Mouse (Mus musculus) frontal cortex, postnatal 36 days (tissue): ENCODE data around the gene Fam131a.

Experiments used
- DNase-seq, 2 experiments: peaks; one replicate each; pipeline ENCODE4 v3.0.0; 2022; ENCODE audit warnings: low spot score in 2 of 2

Gene Fam131a

GRCm38 (mm10) chr16:20715976-20716840 lies 23.2 kb downstream of the Fam131a start:
- peak; percentile 79 to 83 for DNase-seq

DNA sequence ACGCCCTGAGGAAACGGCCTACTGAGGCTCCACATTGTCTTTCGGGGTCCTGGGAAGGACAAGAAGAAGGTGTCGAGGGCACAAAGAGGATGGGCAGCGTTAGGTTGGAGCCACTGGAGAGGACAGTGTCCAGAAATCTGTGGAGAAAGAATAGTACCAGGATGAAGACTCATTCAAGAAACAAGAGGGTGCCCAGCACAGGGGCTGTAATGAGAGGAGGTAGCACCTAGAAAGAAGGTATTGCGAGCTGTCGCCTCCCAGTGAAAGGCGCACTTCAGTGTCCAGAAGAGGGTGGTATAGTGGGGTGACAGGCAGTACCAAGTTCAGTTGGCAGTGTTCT lies 23.8 kb downstream of the Fam131a start:
- DNase-seq, result no peak

DNA sequence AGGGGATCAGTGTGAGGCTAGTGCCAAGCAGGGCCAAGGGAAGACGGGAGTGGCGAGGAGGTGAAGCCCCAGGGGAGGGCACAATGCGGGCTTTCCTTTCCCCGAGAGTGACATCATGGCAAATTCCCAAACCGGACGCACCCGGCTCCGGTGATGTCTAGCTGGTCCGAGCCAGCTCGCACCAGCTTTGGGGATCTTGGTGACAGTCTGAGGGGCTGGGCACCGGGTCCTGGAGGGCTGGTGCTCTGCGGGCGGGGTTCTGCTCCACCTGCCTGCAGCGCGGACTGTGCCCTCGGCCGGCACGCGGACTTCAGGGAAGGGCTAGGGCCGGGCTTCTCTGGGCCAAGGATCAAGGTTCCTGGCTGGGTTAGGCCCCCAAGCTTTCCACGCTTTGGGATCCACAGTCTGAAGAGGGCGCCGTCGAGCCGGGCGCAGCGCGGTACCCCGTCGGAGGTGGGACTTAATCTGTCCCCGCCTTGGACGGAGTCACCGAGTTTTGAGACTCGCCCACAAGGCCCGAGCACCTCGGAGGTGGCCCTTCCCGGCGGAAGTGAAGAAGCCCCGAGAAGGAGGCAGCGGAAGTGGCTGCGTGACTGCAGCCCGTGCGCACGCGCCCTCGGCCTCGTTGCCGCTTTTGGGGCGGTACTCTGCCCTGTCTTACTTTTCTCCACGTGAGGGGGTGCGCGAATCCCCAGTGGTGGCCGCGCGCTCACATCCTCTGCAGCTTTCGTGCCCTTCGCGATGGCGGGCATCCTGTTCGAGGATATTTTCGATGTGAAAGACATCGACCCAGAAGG lies 24.3 kb downstream of the Fam131a start, which contains the start of the genes Polr2h and Clcn2:
Gene Polr2h (plus strand): TSS at position 485 of the 797 bp plus-strand sequence.
Gene Clcn2 (minus strand): TSS at position 566 of the 797 bp plus-strand sequence.
- DNase-seq, result peak; percentile 97 to 98

GRCm38 (mm10) chr16:20717978-20718670 lies 25.1 kb downstream of the Fam131a start:
- no peak for DNase-seq

GRCm38 (mm10) chr16:20721808-20722207 lies 28.8 kb downstream of the Fam131a start:
- DNase-seq, result no peak

GRCm38 (mm10) chr16:20722736-20723135 lies 29.7 kb downstream of the Fam131a start:
- DNase-seq, result no peak

- no peak for DNase-seq
Measured at GRCm38 (mm10) chr16:20723247-20723646, 30.2 kb downstream of the Fam131a start.

DNA sequence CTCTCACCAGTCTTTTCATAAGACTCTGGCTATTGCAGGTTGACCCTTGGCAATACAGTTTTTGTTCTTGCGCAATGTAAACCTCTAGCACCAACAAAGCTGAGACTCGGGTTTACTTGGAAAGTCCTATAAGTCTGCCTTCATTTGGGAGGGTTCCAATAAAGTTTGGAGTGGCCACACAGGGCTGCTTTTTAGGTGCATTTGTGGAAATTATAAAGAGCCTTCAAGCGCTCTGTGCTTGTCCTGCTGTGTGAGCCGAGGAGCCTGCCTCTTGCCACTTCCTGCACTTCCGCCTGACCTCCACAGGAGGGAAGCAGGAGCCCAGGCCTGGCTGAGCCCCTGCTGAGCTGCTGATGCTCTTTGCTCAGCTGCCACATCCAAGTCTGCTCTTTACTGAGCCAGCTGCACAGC lies 31.3 kb downstream of the Fam131a start:
- DNase-seq, result no peak

- no peak for DNase-seq
Measured at GRCm38 (mm10) chr16:20725321-20725720, 32.3 kb downstream of the Fam131a start.

DNA sequence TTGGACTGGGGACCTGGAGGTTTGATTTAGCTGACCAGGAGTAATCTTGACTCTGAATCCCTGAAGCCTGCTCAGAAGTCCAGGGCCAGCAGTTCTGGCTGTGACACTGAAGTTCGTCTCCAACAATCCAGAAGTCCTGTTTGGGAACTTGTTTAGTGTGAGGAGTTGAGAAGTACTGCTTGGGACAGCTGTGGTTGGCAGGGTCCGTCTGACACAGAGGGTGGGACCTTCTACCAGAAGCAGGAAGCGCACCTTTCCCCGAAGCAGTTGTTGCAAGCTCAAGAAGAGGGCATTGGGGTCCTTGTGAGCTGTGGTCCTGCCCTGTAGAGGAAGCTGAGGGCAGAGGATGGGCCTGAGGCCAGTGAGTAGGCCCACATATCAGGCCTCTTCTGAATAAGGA lies 32.7 kb downstream of the Fam131a start:
- DNase-seq, result no peak

GRCm38 (mm10) chr16:20726384-20726783 lies 33.3 kb downstream of the Fam131a start:
- DNase-seq, result no peak

DNA sequence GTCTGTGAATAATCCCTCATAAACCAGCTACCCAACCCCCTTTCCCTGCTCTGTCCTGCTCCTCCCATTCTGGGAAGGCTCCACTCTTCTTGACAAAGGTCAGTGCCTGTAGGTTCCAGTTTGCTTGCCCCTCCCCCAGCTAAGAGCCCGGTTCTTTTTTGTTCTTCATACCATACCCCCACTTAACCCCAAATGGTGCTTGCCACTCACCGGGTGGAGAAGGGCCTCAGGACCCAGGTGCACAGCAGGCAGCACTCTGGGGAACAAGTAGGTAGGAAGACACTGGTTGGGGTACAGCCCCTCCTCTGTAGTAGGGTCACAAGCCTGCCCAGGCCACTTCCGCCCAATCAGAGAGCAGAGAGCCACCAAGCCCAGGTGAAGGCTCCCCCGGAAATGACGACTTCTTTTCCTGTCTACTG lies 37.3 kb downstream of the Fam131a start:
- no peak for DNase-seq

GRCm38 (mm10) chr16:20731688-20732087 lies 38.6 kb downstream of the Fam131a start:
- peak; percentile 41 to 66 for DNase-seq

GRCm38 (mm10) chr16:20732251-20732924 lies 39.3 kb downstream of the Fam131a start:
- peak in 1 of 2 experiments; percentile 24 for DNase-seq

DNA sequence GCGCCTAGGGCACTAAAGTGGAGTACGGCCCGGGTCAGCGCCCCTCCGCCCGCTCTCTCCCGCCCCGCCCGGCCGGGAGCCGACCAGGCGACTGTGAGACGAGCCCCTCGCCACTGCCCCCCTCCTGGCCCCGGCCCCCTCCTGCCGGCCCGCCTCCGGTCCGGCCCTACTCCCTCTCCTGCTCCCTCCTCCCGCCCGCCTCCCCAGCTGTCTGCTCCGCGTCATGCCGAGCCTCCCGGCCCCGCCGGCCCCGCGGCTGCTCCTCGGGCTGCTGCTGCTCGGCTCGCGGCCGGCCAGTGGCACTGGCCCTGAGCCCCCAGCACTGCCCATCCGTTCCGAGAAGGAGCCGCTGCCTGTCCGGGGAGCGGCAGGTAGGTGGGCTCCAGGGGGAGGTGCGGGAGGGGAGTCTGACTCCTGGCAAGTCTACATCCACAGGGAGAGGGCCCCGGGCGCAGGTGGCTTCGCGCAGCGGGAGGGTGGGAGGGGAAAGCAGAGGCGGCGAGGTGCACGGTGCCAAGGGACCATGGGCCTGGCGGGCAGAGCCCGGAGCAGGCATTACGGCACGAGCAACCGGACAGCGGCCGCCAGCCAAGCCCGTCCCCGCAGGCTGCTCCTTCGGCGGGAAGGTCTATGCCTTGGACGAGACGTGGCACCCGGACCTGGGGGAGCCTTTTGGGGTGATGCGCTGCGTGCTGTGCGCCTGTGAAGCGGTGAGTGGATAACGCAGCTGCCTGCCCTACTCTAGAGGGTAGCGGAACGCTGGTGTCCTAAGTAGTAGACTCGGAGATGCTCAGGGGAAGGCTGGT lies 40.1 kb downstream of the Fam131a start, which contains the start of gene Chrd:
Gene Chrd (plus strand): TSS at position 203 of the 806 bp plus-strand sequence.
- DNase-seq, result peak; percentile 54 to 57

DNA sequence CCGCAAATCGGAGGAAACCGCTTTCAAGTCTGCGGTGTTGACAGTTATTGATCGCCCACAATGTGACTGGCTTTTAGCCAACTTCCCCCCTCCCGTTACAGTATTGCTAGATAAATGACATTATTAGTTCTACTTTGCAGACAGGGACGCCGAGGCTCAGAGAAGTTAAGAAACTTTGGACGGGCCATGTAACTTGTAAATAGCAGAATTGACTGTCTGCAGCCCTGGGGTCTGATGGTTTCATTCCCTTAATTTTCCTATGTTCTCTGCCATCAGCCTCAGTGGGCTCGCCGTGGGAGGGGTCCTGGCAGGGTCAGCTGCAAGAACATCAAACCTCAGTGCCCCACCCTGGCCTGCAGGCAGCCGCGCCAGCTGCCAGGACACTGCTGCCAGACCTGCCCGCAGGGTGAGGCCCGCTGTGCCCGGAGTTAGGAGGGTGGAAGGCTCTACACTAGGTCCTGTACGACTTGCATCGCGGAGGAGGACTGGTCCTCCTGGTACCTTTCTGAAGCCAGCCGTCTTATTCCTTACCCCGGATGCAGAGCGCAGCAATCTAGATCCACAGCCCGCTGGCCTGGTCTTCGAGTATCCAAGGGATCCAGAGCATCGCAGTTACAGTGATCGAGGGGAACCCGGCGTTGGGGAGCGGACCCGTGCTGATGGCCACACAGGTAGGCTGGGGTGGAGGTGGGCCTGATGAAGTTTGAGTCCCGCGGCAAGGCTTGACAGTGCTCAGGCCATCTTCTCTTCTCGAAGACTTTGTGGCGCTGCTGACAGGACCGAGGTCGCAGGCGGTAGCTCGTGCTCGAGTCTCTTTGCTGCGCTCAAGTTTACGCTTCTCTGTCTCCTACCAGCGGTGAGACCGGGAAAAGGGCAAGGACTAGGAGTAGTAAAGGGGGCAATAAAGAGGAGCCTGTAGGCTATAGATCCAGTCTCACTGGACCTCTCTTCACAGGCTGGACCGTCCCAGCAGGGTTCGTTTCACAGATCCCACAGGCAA lies 41.0 kb downstream of the Fam131a start, which contains the start of gene Thpo:
Gene Thpo (minus strand): TSS at position 781 of the 1,000 bp plus-strand sequence.
- no peak for DNase-seq

GRCm38 (mm10) chr16:20735651-20736050 lies 42.6 kb downstream of the Fam131a start:
- DNase-seq, result no peak

DNA sequence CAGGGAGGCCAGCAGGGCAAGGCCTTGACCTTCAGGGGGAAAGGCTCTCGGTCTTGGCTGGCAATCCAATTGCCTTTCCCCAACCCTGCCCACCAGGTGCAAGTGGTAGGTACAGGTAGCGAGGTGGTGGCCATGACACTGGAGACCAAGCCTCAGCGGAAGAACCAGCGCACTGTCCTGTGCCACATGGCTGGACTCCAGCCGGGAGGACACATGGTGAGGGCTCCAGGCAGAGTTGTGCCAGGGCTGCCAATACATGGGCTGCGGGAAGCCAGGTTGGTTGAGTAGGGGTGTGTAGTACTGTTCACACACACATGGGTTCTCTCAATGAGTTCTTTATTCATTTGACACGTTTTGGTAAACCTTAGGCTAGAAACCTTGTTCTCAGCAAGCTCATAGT lies 43.1 kb downstream of the Fam131a start:
- no peak for DNase-seq

GRCm38 (mm10) chr16:20736823-20737222 lies 43.8 kb downstream of the Fam131a start:
- no peak for DNase-seq
